In the genomic region with DNA sequence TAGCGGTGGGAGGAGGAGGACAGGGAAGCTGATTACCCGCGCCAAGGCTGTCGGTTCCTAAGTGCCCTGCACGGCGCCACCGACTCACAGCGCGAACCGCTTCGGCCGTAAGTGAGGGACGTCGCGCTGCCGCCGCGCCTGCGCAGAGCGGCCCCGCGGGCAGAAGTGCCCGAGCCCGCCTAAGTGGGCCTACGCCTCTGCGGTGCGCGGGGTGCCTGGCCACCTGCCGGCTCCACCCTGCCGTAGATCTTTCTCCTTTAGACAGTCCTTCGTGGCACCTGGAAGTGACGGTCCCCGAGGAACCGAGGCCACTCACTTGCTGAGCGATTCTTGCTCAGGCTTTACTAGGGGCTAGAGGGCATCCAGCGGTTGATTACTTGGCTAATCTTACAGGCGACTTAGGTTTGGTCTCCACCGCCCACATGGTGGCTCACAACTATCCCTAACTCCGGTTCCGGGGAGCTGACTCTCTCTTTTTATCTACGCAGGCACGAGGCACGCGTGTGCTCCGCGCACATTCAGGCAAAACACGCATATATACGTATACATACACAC, we compare ENCODE assay signal across 8 mouse cellular contexts. TPM values are rescaled to one million over a fixed set of nuclear protein-coding genes. Genes with fewer than 3 reads are reported as not detected.
A peak's percentile ranks its signal among the peaks of the same experiment; 100 is the strongest.
DNase-seq lines count a peak whose midpoint lies in the region; ATAC-seq and TF ChIP-seq lines count a peak whose summit lies in the region.

No protein-coding gene starts in this region.

- ATAC-seq in Patski, result peak; percentile 90
- ATAC-seq in hindbrain, embryonic 13.5 days (ENCODE audit: low FRiP score), result peak; percentile 96

- no peaks in the 10 kb centered on the region for H3K9me3 ChIP-seq in hindbrain, embryonic 13.5 days

- peaks cover 22% of the 10 kb centered on the region for H3K4me1 ChIP-seq in hindbrain, embryonic 13.5 days (replicated peaks)

- WGBS in hindbrain, embryonic 13.5 days, result under 1% methylated on average over 48 of the region's 48 CpGs

- in situ Hi-C loops in Patski (cut with MboI; ENCODE audit: low pct_unique_long_range_greater_than_20kb), result no loop called here

- H3K4me3 ChIP-seq in hindbrain, embryonic 13.5 days, result peak overlapping the region; percentile 80

- peak overlapping the region; percentile 84 for H3K9ac ChIP-seq in hindbrain, embryonic 13.5 days

- no peak for TF ChIP-seq CTCF in Patski (IDR thresholded peaks at IDR 0.05)

- POLR2A ChIA-PET in Patski (lab: Charles Lee), result interaction anchor here (0.6 to 0.7 kb wide), 2 partner anchors 22 to 755 kb away, joined by 3 to 4 read pairs; a partner anchor contains a TSS

- H3K27ac ChIP-seq in hindbrain, embryonic 13.5 days, result peak overlapping the region; percentile 93

- no peak for DNase-seq in Patski (ENCODE audit: low read depth, low spot score)
- peak; percentile 87 to 89 for DNase-seq in cerebellum, postnatal 14 days
- DNase-seq in frontal cortex, postnatal 14 days (ENCODE audit: low spot score in 2 of 2), result peak; percentile 74 to 79
- peak; percentile 76 to 91 for DNase-seq in layer of hippocampus, postnatal 25 days (ENCODE audit: extremely low spot score in 1 of 2, low spot score in 1 of 2)
- peak; percentile 84 for DNase-seq in lung, postnatal 14 days
- DNase-seq in ovary, postnatal 36 days (ENCODE audit: low spot score), result peak; percentile 91
- peak; percentile 89 for DNase-seq in thymus, postnatal 14 days

- H3K4me2 ChIP-seq in hindbrain, embryonic 13.5 days, result peak overlapping the region; percentile 83

- CTCF ChIA-PET in Patski (lab: Charles Lee), result no interaction called here

- H3K36me3 ChIP-seq in hindbrain, embryonic 13.5 days, result peaks cover 13% of the 10 kb centered on the region

- H3K27me3 ChIP-seq in Patski, result no peaks in the 10 kb centered on the region
- no peaks in the 10 kb centered on the region for H3K27me3 ChIP-seq in hindbrain, embryonic 13.5 days

RNA-seq across cellular contexts. Expression of a gene that starts 7.4 kb away (rescaled TPM):
- polyA plus RNA-seq in Patski (2021), result 97.9 TPM
- polyA plus RNA-seq in hindbrain, embryonic 13.5 days (2015; fragmentation: Nextera tagmentation; extraction: Ambion mirVana), result 215 and 218 TPM in 2 replicates
- total RNA-seq in layer of hippocampus, postnatal 25 days (2021), result 10 to 100 TPM; 49.7 to 51.6 TPM

RNA-seq across cellular contexts. Expression of a gene that starts 21.1 kb away (rescaled TPM):
- polyA plus RNA-seq in Patski (2021), result 85.0 TPM
- 64.0 and 66.7 TPM in 2 replicates for polyA plus RNA-seq in hindbrain, embryonic 13.5 days (2015; fragmentation: Nextera tagmentation; extraction: Ambion mirVana)
- total RNA-seq in layer of hippocampus, postnatal 25 days (2021), result 10 to 100 TPM; 39.6 to 48.5 TPM

RNA-seq across cellular contexts. Expression of a gene that starts 22.4 kb away (rescaled TPM):
- polyA plus RNA-seq in Patski (2021), result 27.5 TPM
- 25.9 and 27.1 TPM in 2 replicates for polyA plus RNA-seq in hindbrain, embryonic 13.5 days (2015; fragmentation: Nextera tagmentation; extraction: Ambion mirVana)
- total RNA-seq in layer of hippocampus, postnatal 25 days (2021), result 10 to 100 TPM; 57.4 to 61.0 TPM
